Mouse (Mus musculus): ENCODE results near the gene Armc7. TPM values are rescaled to one million over a fixed set of nuclear protein-coding genes. Genes with fewer than 3 reads are reported as not detected.
"Not testable (repeated sequence)": the region's sequence is repeated elsewhere in the genome, so short reads cannot be mapped to it uniquely, and the experiment has no call there.

Gene Armc7
- total RNA-seq, 2 experiments from 2014 or later, result 9.0 to 9.2 TPM

- intact Hi-C loops (cut with DNase I), result no loop called here
- DNase-seq (ENCODE audit: extremely low spot score in 1 of 2, low spot score in 2 of 2), result no peak
Measured at GRCm38 (mm10) chr11:115452281-115452860, 23.1 kb upstream of the Armc7 start.

- intact Hi-C loops (cut with DNase I), result no loop called here
- DNase-seq (ENCODE audit: extremely low spot score in 1 of 2, low spot score in 2 of 2), result no peak
Measured at GRCm38 (mm10) chr11:115453306-115453705, 22.2 kb upstream of the Armc7 start.

- DNase-seq (ENCODE audit: extremely low spot score in 1 of 2, low spot score in 2 of 2); intact Hi-C loops (cut with DNase I): not testable (repeated sequence)
Measured at GRCm38 (mm10) chr11:115454822-115455221, 20.6 kb upstream of the Armc7 start.

GRCm38 (mm10) chr11:115455619-115456018, 19.8 kb upstream of the Armc7 start:
- DNase-seq (ENCODE audit: extremely low spot score in 1 of 2, low spot score in 2 of 2), result no peak
- intact Hi-C loops (cut with DNase I), result no loop called here

GRCm38 (mm10) chr11:115456182-115456581, 19.3 kb upstream of the Armc7 start:
- no peak for DNase-seq (ENCODE audit: extremely low spot score in 1 of 2, low spot score in 2 of 2)
- intact Hi-C loops (cut with DNase I), result no loop called here

GRCm38 (mm10) chr11:115457405-115457804, 18.1 kb upstream of the Armc7 start:
- peak in 1 of 2 experiments; percentile 58 for DNase-seq (ENCODE audit: extremely low spot score in 1 of 2, low spot score in 2 of 2)
- intact Hi-C loops (cut with DNase I), result no loop called here

GRCm38 (mm10) chr11:115460976-115461375, 14.5 kb upstream of the Armc7 start:
- intact Hi-C loops (cut with DNase I), result no loop called here
- DNase-seq (ENCODE audit: extremely low spot score in 1 of 2, low spot score in 2 of 2), result no peak

- intact Hi-C loops (cut with DNase I), result no loop called here
- DNase-seq (ENCODE audit: extremely low spot score in 1 of 2, low spot score in 2 of 2), result no peak
Measured at GRCm38 (mm10) chr11:115461846-115462242, 13.6 kb upstream of the Armc7 start.

GRCm38 (mm10) chr11:115462243-115462891, 13.1 kb upstream of the Armc7 start, which contains the start of gene Slc16a5:
Slc16a5 (plus strand) TSS chr11:115462474.
- DNase-seq (ENCODE audit: extremely low spot score in 1 of 2, low spot score in 2 of 2), result no peak
- intact Hi-C loops (cut with DNase I), result no loop called here

GRCm38 (mm10) chr11:115463397-115463796, 12.1 kb upstream of the Armc7 start:
- intact Hi-C loops (cut with DNase I), result no loop called here
- no peak for DNase-seq (ENCODE audit: extremely low spot score in 1 of 2, low spot score in 2 of 2)

GRCm38 (mm10) chr11:115464851-115465250, 10.6 kb upstream of the Armc7 start:
- intact Hi-C loops (cut with DNase I), result no loop called here
- DNase-seq (ENCODE audit: extremely low spot score in 1 of 2, low spot score in 2 of 2), result no peak

- intact Hi-C loops (cut with DNase I), result no loop called here
Measured at GRCm38 (mm10) chr11:115467217-115467618, 8.2 kb upstream of the Armc7 start.

GRCm38 (mm10) chr11:115472183-115472582, 3.3 kb upstream of the Armc7 start:
- intact Hi-C loops (cut with DNase I), result no loop called here
- DNase-seq (ENCODE audit: extremely low spot score in 1 of 2, low spot score in 2 of 2), result no peak

More at GRCm38 (mm10) chr11:115467217-115467618, 8.2 kb upstream of the Armc7 start:
- DNase-seq (ENCODE audit: extremely low spot score in 1 of 2, low spot score in 2 of 2), result no peak

- intact Hi-C loops (cut with DNase I), result loop anchor here (2.0 kb wide), 2 partner anchors 53 to 115 kb away; partner anchors contain the start of gene Kctd2
- DNase-seq (ENCODE audit: extremely low spot score in 1 of 2, low spot score in 2 of 2), result peak; percentile 92 to 95
Measured at GRCm38 (mm10) chr11:115473626-115474275, 1.7 kb upstream of the Armc7 start.

- intact Hi-C loops (cut with DNase I), result loop anchor here (2.0 kb wide), 2 partner anchors 55 to 117 kb away; partner anchors contain the start of gene Kctd2
- DNase-seq (ENCODE audit: extremely low spot score in 1 of 2, low spot score in 2 of 2), result no peak
Measured at GRCm38 (mm10) chr11:115475758-115476237, 331 bp downstream of the Armc7 start.

- DNase-seq (ENCODE audit: extremely low spot score in 1 of 2, low spot score in 2 of 2); intact Hi-C loops (cut with DNase I): not testable (repeated sequence)
Measured at GRCm38 (mm10) chr11:115476630-115477029, 1.2 kb downstream of the Armc7 start.

- DNase-seq (ENCODE audit: extremely low spot score in 1 of 2, low spot score in 2 of 2); intact Hi-C loops (cut with DNase I): not testable (repeated sequence)
Measured at GRCm38 (mm10) chr11:115477388-115477787, 1.9 kb downstream of the Armc7 start.

- intact Hi-C loops (cut with DNase I), result no loop called here
- DNase-seq (ENCODE audit: extremely low spot score in 1 of 2, low spot score in 2 of 2), result no peak
Measured at GRCm38 (mm10) chr11:115478296-115478938, 3.0 kb downstream of the Armc7 start.

- peak in 1 of 2 experiments; percentile 70 for DNase-seq (ENCODE audit: extremely low spot score in 1 of 2, low spot score in 2 of 2)
- intact Hi-C loops (cut with DNase I), result no loop called here
Measured at GRCm38 (mm10) chr11:115481553-115482259, 6.2 kb downstream of the Armc7 start.
